Mouse (Mus musculus) neural tube, postnatal 0 days (tissue): ENCODE measurements around the gene Pigu. TPM values are rescaled to one million over a fixed set of nuclear protein-coding genes. Genes with fewer than 3 reads are reported as not detected.

ENCODE experiments used
- microRNA counts: library from miRNA; unstranded; fragments of <30 nt; microRNA quantifications from one replicate; lab custom pipeline; 2015
- microRNA-seq: library from miRNA; unstranded; fragments of <30 nt; microRNA quantifications from one replicate; pipeline ENCODE4, GENCODE M21; 2016
- polyA plus RNA-seq: library from polyadenylated mRNA; unstranded; fragments of >200 nt; fragmentation: Nextera tagmentation; extraction: Ambion mirVana; gene quantifications from 2 replicates; pipeline ENCODE4 v1.2.1, GENCODE M21; 2015

Pigu gene
- 55.0 and 57.1 TPM in 2 replicates for polyA plus RNA-seq

GRCm38 (mm10) chr2:155356971-155357591 lies at the start of gene Pigu:
Gene Pigu, minus strand, starts transcription at chr2:155357430.

GRCm38 (mm10) chr2:155380261-155381059 lies 23.2 kb upstream of the Pigu start, which contains the start of gene Trp53inp2:
Gene Trp53inp2, plus strand, starts transcription at chr2:155381059.

DNA sequence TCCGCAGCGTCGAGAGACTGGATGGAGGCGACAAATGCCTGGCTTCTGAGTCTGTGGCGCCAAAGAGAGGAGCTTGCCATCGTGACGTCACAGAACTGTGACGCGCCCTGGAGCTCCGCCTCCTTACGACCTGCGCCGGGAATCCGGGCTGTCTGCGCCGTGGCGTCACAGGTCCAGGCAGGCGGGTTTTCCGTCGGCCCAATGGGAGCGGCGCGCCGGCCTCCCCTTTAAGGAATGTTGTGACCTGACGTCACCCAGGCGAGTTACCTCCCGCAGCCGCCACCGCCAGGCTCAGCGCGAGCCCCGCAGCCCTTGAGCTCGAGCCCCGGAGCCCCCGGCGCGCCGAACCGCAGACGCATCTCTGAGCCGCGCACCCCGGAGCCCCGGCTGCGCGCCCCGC lies 81.0 kb downstream of the Pigu start, which contains the start of gene Map1lc3a:
Gene Map1lc3a (plus strand): TSS at position 103 of the 400 bp plus-strand sequence.

GRCm38 (mm10) chr2:155236362-155236992 lies 120.8 kb downstream of the Pigu start, which contains the start of gene Dynlrb1:
Gene Dynlrb1, plus strand, starts transcription at chr2:155236533.

MicroRNAs encoded within 50 kb of the gene (microRNA counts, 519-probe panel; counts per million panel counts)
- microRNA mmu-miR-695 (lab: Ali Mortazavi, UCI), result 40.5 counts per million

Small RNAs within 50 kb of the gene (microRNA-seq; reads per million reads assigned to microRNA genes)
- not detected for gene Mir695

Other genes with a start within 250 kb of the Pigu start
- gene Itch, start 223.9 kb downstream of the Pigu start, polyA plus RNA-seq, result 24.5 and 30.5 TPM in 2 replicates
- 810 and 862 TPM in 2 replicates for gene Dynlrb1, start 120.9 kb downstream of the Pigu start, polyA plus RNA-seq
- gene Map1lc3a, start 81.1 kb downstream of the Pigu start, polyA plus RNA-seq, result 1,007 and 1,009 TPM in 2 replicates
- 52.4 and 62.9 TPM in 2 replicates for gene Trp53inp2, start 23.6 kb upstream of the Pigu start, polyA plus RNA-seq
- 20.5 and 20.6 TPM in 2 replicates for gene Ncoa6, start 116.5 kb upstream of the Pigu start, polyA plus RNA-seq
- gene Acss2, start 160.5 kb upstream of the Pigu start, polyA plus RNA-seq, result 25.3 and 26.6 TPM in 2 replicates
- 103 and 108 TPM in 2 replicates for gene Ggt7, start 160.8 kb upstream of the Pigu start, polyA plus RNA-seq
- 15.7 and 16.6 TPM in 2 replicates for gene Gss, start 235.4 kb upstream of the Pigu start, polyA plus RNA-seq